ENCODE assay signal across 16 mouse cellular contexts in genomic region chr6:56027318-56027717, GRCm38 (mm10). TPM values are rescaled to one million over a fixed set of nuclear protein-coding genes. Genes with fewer than 3 reads are reported as not detected.
A peak's percentile ranks its signal among the peaks of the same experiment; 100 is the strongest.
DNase-seq lines count a peak whose midpoint lies in the region; ATAC-seq lines count a peak whose summit lies in the region.
"Had no signal": no experiment of that assay in that cellular context is flagged by ENCODE, and none has a peak within 500 bp of the region (broad histone marks: within the 10 kb centered on the region; RNA-seq: fewer than 3 reads in every experiment).

No protein-coding gene starts in this region.

- peak; percentile 64 for DNase-seq in embryonic facial prominence, embryonic 14.5 days (ENCODE audit: low spot score)
- DNase-seq in embryonic facial prominence, embryonic 10.5 days (ENCODE audit: low spot score): no peak
- peak; percentile 9 for DNase-seq in kidney, postnatal 10 days
- DNase-seq in brain, embryonic 18.5 days (ENCODE audit: low read depth, low spot score): peak; percentile 22
- no peak for DNase-seq in frontal cortex, postnatal 10 days (ENCODE audit: low spot score in 2 of 2)
- DNase-seq in urinary bladder, postnatal 36 days (ENCODE audit: low spot score in 2 of 2): no peak
- DNase-seq: kidney, adult 11 months; thymus, postnatal 14 days had no signal

- H3K27me3 ChIP-seq in embryonic facial prominence, embryonic 14.5 days (replicated peaks; ENCODE audit: control insufficient read depth, insufficient read depth, low read length): no peaks in the 10 kb centered on the region
- H3K27me3 ChIP-seq in embryonic facial prominence, embryonic 10.5 days (replicated peaks; ENCODE audit: low read depth, poor library complexity, severe bottlenecking): no peaks in the 10 kb centered on the region
- no peaks in the 10 kb centered on the region for H3K27me3 ChIP-seq in kidney, embryonic 16.5 days (ENCODE audit: insufficient read depth, low read length)
- H3K27me3 ChIP-seq in midbrain, embryonic 15.5 days (replicated peaks): no peaks in the 10 kb centered on the region
- H3K27me3 ChIP-seq: embryonic facial prominence, embryonic 13.5 days; heart, embryonic 15.5 days; limb, embryonic 15.5 days; lung, embryonic 15.5 days; neural tube, embryonic 12.5 days had no signal

- 62% methylated on average over 6 of the region's 6 CpGs for WGBS in embryonic facial prominence, embryonic 14.5 days
- WGBS in embryonic facial prominence, embryonic 10.5 days: 88% methylated on average over 6 of the region's 6 CpGs
- WGBS in kidney, embryonic 16.5 days: 80% methylated on average over 6 of the region's 6 CpGs
- WGBS in midbrain, embryonic 15.5 days: 53% methylated on average over 6 of the region's 6 CpGs

- H3K36me3 ChIP-seq in embryonic facial prominence, embryonic 14.5 days (ENCODE audit: control insufficient read depth, insufficient read depth, low read length): no peaks in the 10 kb centered on the region
- H3K36me3 ChIP-seq in embryonic facial prominence, embryonic 10.5 days (replicated peaks): no peaks in the 10 kb centered on the region
- no peaks in the 10 kb centered on the region for H3K36me3 ChIP-seq in kidney, embryonic 16.5 days (ENCODE audit: insufficient read depth, low read length)
- H3K36me3 ChIP-seq in midbrain, embryonic 15.5 days (replicated peaks): no peaks in the 10 kb centered on the region
- H3K36me3 ChIP-seq: embryonic facial prominence, embryonic 13.5 days; heart, embryonic 15.5 days; limb, embryonic 15.5 days; lung, embryonic 15.5 days; neural tube, embryonic 12.5 days had no signal

- H3K27ac ChIP-seq in embryonic facial prominence, embryonic 14.5 days (replicated peaks; ENCODE audit: low read depth, low read length): no peak overlapping the region
- no peak overlapping the region for H3K27ac ChIP-seq in embryonic facial prominence, embryonic 10.5 days (replicated peaks)
- no peak overlapping the region for H3K27ac ChIP-seq in kidney, embryonic 16.5 days (ENCODE audit: low read length)
- no peak overlapping the region for H3K27ac ChIP-seq in midbrain, embryonic 15.5 days
- H3K27ac ChIP-seq: embryonic facial prominence, embryonic 13.5 days; heart, embryonic 15.5 days; limb, embryonic 15.5 days; lung, embryonic 15.5 days; neural tube, embryonic 12.5 days had no signal

- ATAC-seq in embryonic facial prominence, embryonic 14.5 days (ENCODE audit: low read depth): no peak
- no peak for ATAC-seq in kidney, embryonic 16.5 days (ENCODE audit: low FRiP score, low TSS enrichment)
- ATAC-seq in midbrain, embryonic 15.5 days (replicated peaks): peak; percentile 49

- H3K4me1 ChIP-seq in embryonic facial prominence, embryonic 14.5 days (ENCODE audit: control insufficient read depth, insufficient read depth, low read length): no peaks in the 10 kb centered on the region
- peaks cover 16% of the 10 kb centered on the region for H3K4me1 ChIP-seq in embryonic facial prominence, embryonic 10.5 days
- H3K4me1 ChIP-seq in kidney, embryonic 16.5 days (ENCODE audit: insufficient read depth, low read length): no peaks in the 10 kb centered on the region
- H3K4me1 ChIP-seq in midbrain, embryonic 15.5 days: no peaks in the 10 kb centered on the region
- H3K4me1 ChIP-seq: embryonic facial prominence, embryonic 13.5 days; limb, embryonic 15.5 days; lung, embryonic 15.5 days; neural tube, embryonic 12.5 days had no signal

- H3K4me3 ChIP-seq in embryonic facial prominence, embryonic 14.5 days (ENCODE audit: low read depth, low read length): no peak overlapping the region
- H3K4me3 ChIP-seq in embryonic facial prominence, embryonic 10.5 days: no peak overlapping the region
- H3K4me3 ChIP-seq in kidney, embryonic 16.5 days (ENCODE audit: low read length): no peak overlapping the region
- no peak overlapping the region for H3K4me3 ChIP-seq in midbrain, embryonic 15.5 days
- H3K4me3 ChIP-seq: embryonic facial prominence, embryonic 13.5 days; heart, embryonic 15.5 days; limb, embryonic 15.5 days; lung, embryonic 15.5 days; neural tube, embryonic 12.5 days had no signal

- H3K4me2 ChIP-seq in embryonic facial prominence, embryonic 14.5 days (ENCODE audit: low read depth, low read length): no peak overlapping the region
- H3K4me2 ChIP-seq in kidney, embryonic 16.5 days (replicated peaks; ENCODE audit: low read depth, low read length): no peak overlapping the region
- H3K4me2 ChIP-seq in midbrain, embryonic 15.5 days: no peak overlapping the region
- H3K4me2 ChIP-seq: embryonic facial prominence, embryonic 13.5 days; heart, embryonic 15.5 days; limb, embryonic 15.5 days; lung, embryonic 15.5 days; neural tube, embryonic 12.5 days had no signal

- no peak overlapping the region for H3K9ac ChIP-seq in embryonic facial prominence, embryonic 14.5 days (ENCODE audit: low read depth, low read length)
- H3K9ac ChIP-seq in kidney, embryonic 16.5 days (replicated peaks; ENCODE audit: low read length): no peak overlapping the region
- H3K9ac ChIP-seq in midbrain, embryonic 15.5 days: no peak overlapping the region
- H3K9ac ChIP-seq: embryonic facial prominence, embryonic 13.5 days; heart, embryonic 15.5 days; limb, embryonic 15.5 days; lung, embryonic 15.5 days; neural tube, embryonic 12.5 days had no signal

- H3K9me3 ChIP-seq in embryonic facial prominence, embryonic 14.5 days (ENCODE audit: control insufficient read depth, low read length): no peaks in the 10 kb centered on the region
- no peaks in the 10 kb centered on the region for H3K9me3 ChIP-seq in embryonic facial prominence, embryonic 10.5 days
- no peaks in the 10 kb centered on the region for H3K9me3 ChIP-seq in kidney, embryonic 16.5 days (ENCODE audit: low read length)
- H3K9me3 ChIP-seq in midbrain, embryonic 15.5 days: no peaks in the 10 kb centered on the region
- H3K9me3 ChIP-seq: embryonic facial prominence, embryonic 13.5 days; heart, embryonic 15.5 days; limb, embryonic 15.5 days; lung, embryonic 15.5 days; neural tube, embryonic 12.5 days had no signal

RNA-seq across cellular contexts. Expression of gene Ppp1r17, which starts 10.0 kb away (rescaled TPM):
- 0.22 and 0.42 TPM in 2 replicates for polyA plus RNA-seq in embryonic facial prominence, embryonic 14.5 days (2014; fragmentation: Nextera tagmentation; extraction: Ambion mirVana)
- 22.4 and 27.1 TPM in 2 replicates for polyA plus RNA-seq in embryonic facial prominence, embryonic 10.5 days (2016; fragmentation: Nextera tagmentation; extraction: Ambion mirVana)
- 0.09 and 0.19 TPM in 2 replicates for polyA plus RNA-seq in kidney, embryonic 16.5 days (2015; fragmentation: Nextera tagmentation; extraction: Ambion mirVana)
- polyA plus RNA-seq in midbrain, embryonic 15.5 days (2015; fragmentation: Nextera tagmentation; extraction: Ambion mirVana): 5.1 and 6.0 TPM in 2 replicates
- polyA plus RNA-seq: large intestine, adult 2 months; limb, embryonic 15.5 days had no signal

Comparison
In these comparisons a context has a peak if more than half of its experiments do, and no peak if none do; other contexts are left out.
1. DNase-seq: peak in embryonic facial prominence, embryonic 14.5 days (single experiment), kidney, postnatal 10 days (single experiment) and brain, embryonic 18.5 days (single experiment); none in embryonic facial prominence, embryonic 10.5 days (single experiment), frontal cortex, postnatal 10 days (0 of 2) and urinary bladder, postnatal 36 days (0 of 2).